Mouse (Mus musculus) lung, postnatal 0 days (tissue): ENCODE results near the gene Gpr25. TPM values are rescaled to one million over a fixed set of nuclear protein-coding genes. Genes with fewer than 3 reads are reported as not detected.

Experiments
- ATAC-seq: fragments of 200-750 bp; cut with Nextera tagmentation; 2 replicates; pipeline ENCODE4 v1.8.0; 2017; ENCODE audit warnings: moderate library complexity
- DNase-seq: peaks from one replicate; pipeline ENCODE4 v3.0.0-alpha.2; 2016; ENCODE audit warnings: low spot score
- H3K27ac ChIP-seq: fragments of 300-500 bp; sonication (generic); 2 replicates; pipeline ENCODE4 v1.5.1; 2014; ENCODE audit warnings: antibody characterized with exemption, mild to moderate bottlenecking, low read length, mixed read lengths
- H3K27me3 ChIP-seq: fragments of 300-500 bp; sonication (generic); replicated peaks from 2 replicates; pipeline ENCODE4 v1.6.1; 2014; ENCODE audit warnings: low read length, mixed read lengths; ENCODE audit not compliant: insufficient read depth
- H3K36me3 ChIP-seq: fragments of 300-500 bp; sonication (generic); 2 replicates; pipeline ENCODE4 v1.6.1; 2014; ENCODE audit warnings: low read length, mixed read lengths; ENCODE audit not compliant: insufficient read depth
- H3K4me1 ChIP-seq: fragments of 300-500 bp; sonication (generic); 2 replicates; pipeline ENCODE4 v1.6.1; 2014; ENCODE audit warnings: antibody characterized with exemption, low read depth, low read length, mixed read lengths; ENCODE audit not compliant: insufficient read depth
- H3K4me2 ChIP-seq: fragments of 300-500 bp; sonication (generic); replicated peaks from 2 replicates; pipeline ENCODE4 v1.6.1; 2014; ENCODE audit warnings: low read depth, mild to moderate bottlenecking, low read length, moderate library complexity, mixed read lengths
- H3K4me3 ChIP-seq: fragments of 300-500 bp; sonication (generic); 2 replicates; pipeline ENCODE4 v1.5.1; 2014; ENCODE audit warnings: low read depth, low read length
- H3K9ac ChIP-seq: fragments of 300-500 bp; sonication (generic); replicated peaks from 2 replicates; pipeline ENCODE4 v1.6.1; 2014; ENCODE audit warnings: low read depth, mild to moderate bottlenecking
- H3K9me3 ChIP-seq: fragments of 300-500 bp; sonication (generic); 2 replicates; pipeline ENCODE4 v1.6.1; 2016; ENCODE audit warnings: low read length, mixed read lengths
- CTCF ChIP-seq: IDR thresholded peaks from 2 replicates; pipeline ENCODE4 v1.5.1; 2016; ENCODE audit warnings: antibody characterized with exemption, mild to moderate bottlenecking
- EP300 ChIP-seq: IDR thresholded peaks from 2 replicates; pipeline ENCODE4 v1.6.1; 2016; ENCODE audit warnings: antibody characterized with exemption, mild to moderate bottlenecking, control low read depth
- WGBS: fragments of 180-500 bp; shearing (Covaris S2); extraction: QIAGEN DNeasy Blood & Tissue Kit; methylation state at CpG from one replicate; pipeline ENCODE4 v1.1.7; 2014; 5-methylcytosine and 5-hydroxymethylcytosine counted together
- polyA plus RNA-seq: library from polyadenylated mRNA; unstranded; fragments of >200 nt; fragmentation: Nextera tagmentation; extraction: Ambion mirVana; gene quantifications from 2 replicates; pipeline ENCODE4 v1.2.1, GENCODE M21; 2015

Gpr25 gene
- polyA plus RNA-seq, result not detected in 2 replicates

DNA sequence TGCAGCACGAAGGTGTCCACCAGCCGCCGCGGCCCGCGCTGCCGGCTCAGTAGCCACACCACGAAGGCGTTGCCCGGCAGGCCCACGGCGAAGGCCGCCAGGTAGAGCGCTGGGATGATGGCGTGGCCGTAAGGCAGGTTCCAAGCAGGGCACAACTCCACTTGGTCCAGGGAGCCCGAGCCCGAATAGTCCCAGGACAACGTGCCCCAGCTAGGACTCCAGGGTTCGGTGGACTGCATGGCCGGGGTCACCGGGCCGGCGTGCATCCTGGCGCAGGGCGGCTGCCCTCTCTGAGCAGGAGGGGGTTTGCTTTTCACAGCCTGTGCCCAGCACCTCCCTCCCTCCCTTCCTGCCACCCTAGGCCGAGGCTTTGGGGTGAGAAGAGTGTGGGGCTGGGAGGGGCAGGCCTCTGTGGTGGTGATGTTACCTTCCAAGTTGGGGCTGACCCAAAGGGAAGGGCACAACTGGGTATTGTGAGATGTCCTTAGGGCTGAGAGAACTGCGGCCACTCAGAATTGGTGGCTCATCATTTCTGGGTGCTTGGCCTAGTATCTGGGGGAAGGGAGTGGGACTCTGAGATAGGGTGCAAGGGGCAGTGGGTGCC lies at the start of gene Gpr25:
Gene Gpr25 (minus strand): TSS at position 239 of the 604 bp plus-strand sequence.
- Histone ChIP-seq H3K9ac (no peak within 1 kb of the TSS), H3K4me1 (peaks cover 10% of the 10 kb centered on the region), H3K9me3 (no peaks in the 10 kb centered on the region), H3K27ac (no peak within 1 kb of the TSS), H3K4me3 (peak within 1 kb of the TSS; percentile 47), H3K27me3 (peaks cover 34% of the 10 kb centered on the region), H3K36me3 (no peaks in the 10 kb centered on the region), H3K4me2 (peak within 1 kb of the TSS; percentile 93)
- DNase-seq (no peak), ATAC-seq (0 out of 2 replicates have a peak, but pooled peaks have one; percentile 4)
- TF ChIP-seq CTCF (no peak), EP300 (no peak)
- WGBS, result 23% methylated on average over 14 of the region's 28 CpGs

DNA sequence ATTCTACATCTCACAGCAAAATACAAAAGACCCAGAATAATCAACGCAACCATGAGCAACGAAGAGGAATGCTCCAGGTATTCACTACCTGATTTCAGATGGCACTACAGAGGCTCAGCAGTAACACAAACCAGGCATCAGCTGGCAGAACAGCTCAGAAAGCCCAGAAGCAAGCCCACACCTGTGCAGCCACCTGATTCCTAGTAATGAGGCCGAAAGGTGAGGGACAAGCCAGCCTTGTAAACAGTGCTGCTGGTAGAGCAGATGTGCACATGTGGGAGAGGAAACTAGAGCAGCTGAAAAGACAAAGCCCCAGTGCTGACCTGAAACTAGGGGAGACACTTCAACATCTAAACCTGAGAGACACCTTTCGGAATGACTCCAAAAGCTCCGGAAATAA lies 48.5 kb upstream of the Gpr25 start:
- WGBS, result 86% methylated on average over 5 of the region's 5 CpGs
- Histone ChIP-seq H3K9ac (no peak overlapping the region), H3K27me3 (no peaks in the 10 kb centered on the region), H3K36me3 (no peaks in the 10 kb centered on the region), H3K4me2 (no peak overlapping the region), H3K27ac (no peak overlapping the region), H3K9me3 (no peaks in the 10 kb centered on the region), H3K4me1 (peaks cover 2% of the 10 kb centered on the region; the same call in 1 of the 2 replicates), H3K4me3 (no peak overlapping the region)
- DNase-seq, result no peak
- TF ChIP-seq EP300 (no peak), CTCF (no peak)
- ATAC-seq, result no peak

DNA sequence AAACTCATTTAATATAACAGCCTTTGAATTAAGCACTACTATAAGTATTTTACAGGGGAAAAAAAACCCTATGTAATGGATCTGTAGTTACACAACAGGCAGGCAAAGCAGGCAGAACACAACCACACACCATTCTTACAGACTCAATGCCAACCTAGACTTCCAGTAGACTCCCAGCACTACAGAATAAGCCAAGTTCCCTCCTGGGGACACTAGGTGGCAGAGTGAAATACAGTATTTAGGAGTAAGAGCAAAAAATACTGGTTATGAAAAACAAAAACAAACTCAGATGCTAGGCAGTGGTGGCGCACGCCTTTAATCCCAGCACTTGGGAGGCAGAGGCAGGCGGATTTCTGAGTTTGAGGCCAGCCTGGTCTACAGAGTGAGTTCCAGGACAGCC lies 45.8 kb upstream of the Gpr25 start:
- WGBS, result 75% methylated on average over 3 of the region's 3 CpGs
- Histone ChIP-seq H3K27me3 (no peaks in the 10 kb centered on the region), H3K4me1 (no peaks in the 10 kb centered on the region), H3K4me3 (no peak overlapping the region), H3K9me3 (no peaks in the 10 kb centered on the region), H3K27ac (no peak overlapping the region), H3K36me3 (no peaks in the 10 kb centered on the region), H3K9ac (no peak overlapping the region), H3K4me2 (no peak overlapping the region)
- peak; percentile 63 for ATAC-seq
- DNase-seq, result peak; percentile 73
- TF ChIP-seq CTCF (peak; percentile 75), EP300 (no peak)

DNA sequence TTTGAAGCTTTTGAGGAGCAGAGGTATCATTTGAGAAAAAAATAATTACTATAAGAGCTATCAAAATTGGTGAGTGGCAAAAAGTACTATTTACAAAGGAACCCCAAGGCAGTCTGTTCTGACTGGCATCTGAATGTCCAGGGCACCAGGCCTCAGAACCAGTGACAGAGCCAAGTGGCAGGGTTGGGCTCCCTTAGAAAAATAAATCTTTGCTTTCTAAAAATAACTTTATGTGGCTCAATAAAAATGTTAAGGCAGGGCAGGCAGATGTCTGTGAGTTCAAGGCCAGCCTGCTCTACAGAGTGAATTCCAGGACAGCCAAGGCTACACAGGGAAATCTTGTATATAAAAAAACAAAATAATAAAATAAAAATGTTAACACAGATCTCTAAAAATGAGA lies 33.3 kb upstream of the Gpr25 start:
- H3K9ac ChIP-seq, result no peak overlapping the region
- H3K27ac ChIP-seq, result no peak overlapping the region
- TF ChIP-seq EP300 (no peak), CTCF (no peak)
- no peaks in the 10 kb centered on the region; the same call in 1 of the 2 replicates for H3K36me3 ChIP-seq
- DNase-seq (no peak), ATAC-seq (no peak)
- no peak overlapping the region for H3K4me2 ChIP-seq
- no peaks in the 10 kb centered on the region for H3K9me3 ChIP-seq
- H3K4me3 ChIP-seq, result no peak overlapping the region
- H3K27me3 ChIP-seq, result no peaks in the 10 kb centered on the region
- H3K4me1 ChIP-seq, result no peaks in the 10 kb centered on the region

DNA sequence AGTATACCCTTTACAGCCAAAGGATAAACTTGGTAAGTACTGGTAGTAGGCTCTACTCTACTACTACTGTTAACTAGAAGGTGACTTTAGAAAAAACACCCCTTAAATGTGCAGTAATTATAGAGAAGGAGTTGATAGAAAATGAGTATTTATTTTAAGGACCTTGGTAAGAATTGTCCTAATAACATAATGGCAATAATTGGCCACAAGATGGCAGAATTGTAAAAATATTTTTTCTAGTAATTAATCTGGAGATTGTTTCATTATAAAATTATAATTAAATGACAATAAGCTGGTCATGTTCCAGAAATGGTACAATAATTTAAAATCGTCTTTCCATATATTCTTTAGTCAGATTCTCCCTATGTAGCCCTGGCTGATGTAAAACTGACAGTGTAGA lies 29.1 kb upstream of the Gpr25 start:
- Histone ChIP-seq H3K36me3 (no peaks in the 10 kb centered on the region; the same call in 1 of the 2 replicates), H3K27me3 (no peaks in the 10 kb centered on the region), H3K4me2 (no peak overlapping the region), H3K9ac (no peak overlapping the region), H3K9me3 (no peaks in the 10 kb centered on the region), H3K4me1 (no peaks in the 10 kb centered on the region), H3K27ac (no peak overlapping the region), H3K4me3 (no peak overlapping the region)
- peak; percentile 24 for DNase-seq
- TF ChIP-seq CTCF (peak; percentile 14; the same call in 1 of the 2 replicates), EP300 (no peak)
- ATAC-seq, result no peak
- 65% methylated on average over 1 of the region's 1 CpGs for whole genome bisulfite sequencing

DNA sequence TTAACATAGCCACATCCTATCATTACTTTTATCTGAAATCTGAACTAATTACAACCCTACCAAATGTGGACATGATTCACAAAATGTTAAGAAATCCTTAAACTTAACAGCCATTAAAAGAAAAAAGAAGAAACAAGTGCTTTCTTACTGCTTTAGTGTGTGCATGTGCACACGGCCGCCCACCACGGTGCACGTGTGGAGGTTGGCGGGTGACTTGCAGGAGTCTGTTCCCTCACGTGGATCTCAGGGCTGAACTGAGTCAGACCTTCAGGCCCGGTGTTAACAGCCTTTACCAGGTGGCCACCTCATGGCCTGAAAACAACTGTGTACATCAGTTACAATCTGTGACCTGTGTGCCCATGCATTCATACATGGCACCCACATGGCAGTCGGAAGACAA lies 16.7 kb upstream of the Gpr25 start:
- Histone ChIP-seq H3K36me3 (peaks cover 53% of the 10 kb centered on the region), H3K9ac (no peak overlapping the region), H3K4me3 (no peak overlapping the region), H3K4me1 (no peaks in the 10 kb centered on the region), H3K4me2 (no peak overlapping the region), H3K9me3 (no peaks in the 10 kb centered on the region), H3K27ac (no peak overlapping the region), H3K27me3 (no peaks in the 10 kb centered on the region)
- ATAC-seq (no peak), DNase-seq (no peak)
- no peak for TF ChIP-seq EP300
- no peak for TF ChIP-seq CTCF
- 91% methylated on average over 8 of the region's 8 CpGs for WGBS

DNA sequence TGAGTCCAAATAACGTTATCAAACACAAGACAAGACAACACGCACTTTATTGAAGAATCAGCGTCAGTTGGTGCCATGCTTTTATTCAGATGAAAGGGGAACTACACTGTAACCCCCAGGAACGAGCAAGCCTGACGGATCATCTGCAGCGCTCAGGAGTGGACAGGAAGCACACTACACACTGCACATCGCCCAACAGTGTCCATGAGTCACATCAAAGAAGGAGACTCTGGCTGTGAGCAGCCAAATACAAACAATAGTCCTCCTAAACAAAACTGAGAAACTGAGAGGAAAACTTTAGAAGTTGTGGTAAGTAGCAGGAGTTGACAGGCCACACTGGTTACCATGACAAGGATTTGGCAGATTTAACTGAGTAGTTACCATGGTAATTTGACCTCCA lies 7.6 kb upstream of the Gpr25 start:
- Histone ChIP-seq H3K9me3 (no peaks in the 10 kb centered on the region), H3K36me3 (peaks cover 15% of the 10 kb centered on the region; the same call in 1 of the 2 replicates), H3K4me1 (no peaks in the 10 kb centered on the region), H3K4me3 (no peak overlapping the region), H3K4me2 (no peak overlapping the region), H3K27me3 (no peaks in the 10 kb centered on the region), H3K27ac (no peak overlapping the region), H3K9ac (no peak overlapping the region)
- TF ChIP-seq EP300 (no peak), CTCF (no peak)
- WGBS, result 46% methylated on average over 7 of the region's 7 CpGs
- DNase-seq, result peak; percentile 17
- ATAC-seq, result peak; percentile 66
